Comparison of ENCODE assay signal across 7 mouse cellular contexts in genomic region chr9:123113931-123114330, GRCm38 (mm10). TPM values are rescaled to one million over a fixed set of nuclear protein-coding genes. Genes with fewer than 3 reads are reported as not detected.
A peak's percentile ranks its signal among the peaks of the same experiment; 100 is the strongest.
DNase-seq lines count a peak whose midpoint lies in the region; ATAC-seq and TF ChIP-seq lines count a peak whose summit lies in the region.

No protein-coding gene starts in this region.

- DNase-seq in forebrain, embryonic 11.5 days (ENCODE audit: low spot score): no peak
- DNase-seq in liver, embryonic 11.5 days (ENCODE audit: low spot score): no peak
- DNase-seq in stomach, postnatal 0 days (ENCODE audit: low spot score): no peak
- no peak for DNase-seq in layer of hippocampus, postnatal 14 days (ENCODE audit: low spot score in 2 of 2)
- no peak for DNase-seq in layer of hippocampus, adult 9-10 months (ENCODE audit: low spot score)

- H3K9ac ChIP-seq in forebrain, embryonic 11.5 days (ENCODE audit: low read length): peak overlapping the region; percentile 96
- H3K9ac ChIP-seq in liver, embryonic 11.5 days (ENCODE audit: low read depth, low read length): peak overlapping the region; percentile 72
- H3K9ac ChIP-seq in stomach, postnatal 0 days (ENCODE audit: low read length): peak overlapping the region; percentile 94

- peaks cover 47% of the 10 kb centered on the region for H3K36me3 ChIP-seq in megakaryocyte, embryonic 14.5 days (replicated peaks; ENCODE audit: low read length)
- H3K36me3 ChIP-seq in forebrain, embryonic 11.5 days (ENCODE audit: control insufficient read depth, insufficient read depth, low read length): no peaks in the 10 kb centered on the region; the same call in 1 of the 2 replicates
- peaks cover 11% of the 10 kb centered on the region for H3K36me3 ChIP-seq in liver, embryonic 11.5 days (ENCODE audit: control insufficient read depth, insufficient read depth, low read length)
- peaks cover 3% of the 10 kb centered on the region; the same call in 1 of the 2 replicates for H3K36me3 ChIP-seq in stomach, postnatal 0 days (ENCODE audit: control insufficient read depth, insufficient read depth, low read length)

- WGBS in forebrain, embryonic 11.5 days: 68% methylated on average over 6 of the region's 6 CpGs
- 60% methylated on average over 6 of the region's 6 CpGs for WGBS in liver, embryonic 11.5 days
- WGBS in stomach, postnatal 0 days: 39% methylated on average over 6 of the region's 6 CpGs

- no peaks in the 10 kb centered on the region for H3K9me3 ChIP-seq in megakaryocyte, embryonic 14.5 days
- H3K9me3 ChIP-seq in forebrain, embryonic 11.5 days (ENCODE audit: control insufficient read depth, low read length): no peaks in the 10 kb centered on the region
- H3K9me3 ChIP-seq in liver, embryonic 11.5 days (ENCODE audit: control insufficient read depth, low read length): no peaks in the 10 kb centered on the region
- H3K9me3 ChIP-seq in stomach, postnatal 0 days (ENCODE audit: control insufficient read depth, low read length): no peaks in the 10 kb centered on the region

- peaks cover 58% of the 10 kb centered on the region for H3K4me1 ChIP-seq in megakaryocyte, embryonic 14.5 days
- peaks cover 6% of the 10 kb centered on the region; the same call in 1 of the 2 replicates for H3K4me1 ChIP-seq in forebrain, embryonic 11.5 days (replicated peaks; ENCODE audit: control insufficient read depth, insufficient read depth, low read length)
- H3K4me1 ChIP-seq in liver, embryonic 11.5 days (replicated peaks; ENCODE audit: control insufficient read depth, insufficient read depth, low read length): peaks cover 15% of the 10 kb centered on the region
- peaks cover 6% of the 10 kb centered on the region; the same call in 1 of the 2 replicates for H3K4me1 ChIP-seq in stomach, postnatal 0 days (replicated peaks; ENCODE audit: control insufficient read depth, insufficient read depth)

- H3K4me3 ChIP-seq in megakaryocyte, embryonic 14.5 days (replicated peaks): peak overlapping the region; percentile 100
- H3K4me3 ChIP-seq in forebrain, embryonic 11.5 days (ENCODE audit: low read depth, low read length): peak overlapping the region; percentile 90
- peak overlapping the region; percentile 78 for H3K4me3 ChIP-seq in liver, embryonic 11.5 days (ENCODE audit: low read depth, low read length)
- H3K4me3 ChIP-seq in stomach, postnatal 0 days (ENCODE audit: low read depth, low read length): peak overlapping the region; percentile 87

- no peak for TF ChIP-seq CTCF in stomach, postnatal 0 days (IDR thresholded peaks at IDR 0.05; ENCODE audit: low read depth)

- H3K27ac ChIP-seq in forebrain, embryonic 11.5 days (ENCODE audit: low read depth, low read length): no peak overlapping the region
- no peak overlapping the region for H3K27ac ChIP-seq in liver, embryonic 11.5 days (ENCODE audit: low read depth, low read length)
- H3K27ac ChIP-seq in stomach, postnatal 0 days (replicated peaks): peak overlapping the region; percentile 97

- TF ChIP-seq EP300 in stomach, postnatal 0 days (optimal IDR thresholded peaks at IDR 0.05): no peak

- ATAC-seq in megakaryocyte, adult 5-6 weeks (ENCODE audit: poor library complexity, severe bottlenecking): no peak
- no peak for ATAC-seq in forebrain, embryonic 11.5 days (replicated peaks; ENCODE audit: low FRiP score)
- ATAC-seq in liver, embryonic 11.5 days (replicated peaks; ENCODE audit: low FRiP score): no peak
- no peak for ATAC-seq in stomach, postnatal 0 days (ENCODE audit: low FRiP score, low TSS enrichment)

- H3K27me3 ChIP-seq in megakaryocyte, embryonic 14.5 days (replicated peaks): no peaks in the 10 kb centered on the region
- no peaks in the 10 kb centered on the region for H3K27me3 ChIP-seq in forebrain, embryonic 11.5 days (ENCODE audit: control insufficient read depth, insufficient read depth, low read length)
- no peaks in the 10 kb centered on the region for H3K27me3 ChIP-seq in liver, embryonic 11.5 days (replicated peaks; ENCODE audit: control insufficient read depth, insufficient read depth, low read length)
- H3K27me3 ChIP-seq in stomach, postnatal 0 days (ENCODE audit: control insufficient read depth, insufficient read depth, low read length): no peaks in the 10 kb centered on the region

- H3K4me2 ChIP-seq in forebrain, embryonic 11.5 days (ENCODE audit: low read depth, low read length, severe bottlenecking): peak overlapping the region; percentile 90
- H3K4me2 ChIP-seq in liver, embryonic 11.5 days: peak overlapping the region; percentile 89
- peak overlapping the region; percentile 88 for H3K4me2 ChIP-seq in stomach, postnatal 0 days (replicated peaks; ENCODE audit: low read depth)

RNA-seq across cellular contexts. Expression of gene Exosc7, which starts 0.9 kb away (rescaled TPM):
- polyA plus RNA-seq in megakaryocyte, embryonic 14.5 days (2012; ENCODE audit: insufficient read depth, low replicate concordance): 10.5 TPM in 1 of 2 replicates, not detected in the other
- total RNA-seq in megakaryocyte, adult 5-6 weeks (2015): 38.2 and 44.3 TPM in 2 replicates
- total RNA-seq in megakaryocyte, adult 5-6 weeks (2017): 39.0 and 40.2 TPM in 2 replicates
- polyA plus RNA-seq in forebrain, embryonic 11.5 days (2014; fragmentation: Nextera tagmentation; extraction: Ambion mirVana): 133 and 142 TPM in 2 replicates
- 191 and 193 TPM in 2 replicates for polyA plus RNA-seq in liver, embryonic 11.5 days (2014; fragmentation: Nextera tagmentation; extraction: Ambion mirVana)
- 73.1 and 73.5 TPM in 2 replicates for polyA plus RNA-seq in stomach, postnatal 0 days (2015; fragmentation: Nextera tagmentation; extraction: Ambion mirVana)
- total RNA-seq in layer of hippocampus, postnatal 14 days (2021): 10 to 100 TPM; 35.8 to 38.0 TPM

RNA-seq across cellular contexts. Expression of gene Zdhhc3, which starts 0.9 kb away (rescaled TPM):
- polyA plus RNA-seq in megakaryocyte, embryonic 14.5 days (2012; ENCODE audit: insufficient read depth, low replicate concordance): 26.6 and 36.9 TPM in 2 replicates
- 32.6 and 45.7 TPM in 2 replicates for total RNA-seq in megakaryocyte, adult 5-6 weeks (2015)
- total RNA-seq in megakaryocyte, adult 5-6 weeks (2017): 33.0 and 39.0 TPM in 2 replicates
- 69.1 and 69.2 TPM in 2 replicates for polyA plus RNA-seq in forebrain, embryonic 11.5 days (2014; fragmentation: Nextera tagmentation; extraction: Ambion mirVana)
- 54.8 and 57.0 TPM in 2 replicates for polyA plus RNA-seq in liver, embryonic 11.5 days (2014; fragmentation: Nextera tagmentation; extraction: Ambion mirVana)
- 64.7 and 65.7 TPM in 2 replicates for polyA plus RNA-seq in stomach, postnatal 0 days (2015; fragmentation: Nextera tagmentation; extraction: Ambion mirVana)
- total RNA-seq in layer of hippocampus, postnatal 14 days (2021): 10 to 100 TPM; 71.2 to 72.7 TPM

RNA-seq across cellular contexts. Expression of gene Clec3b, which starts 36.8 kb away (rescaled TPM):
- polyA plus RNA-seq in megakaryocyte, embryonic 14.5 days (2012; ENCODE audit: insufficient read depth, low replicate concordance): 0.93 TPM in 1 of 2 replicates, not detected in the other
- not detected in 2 replicates for total RNA-seq in megakaryocyte, adult 5-6 weeks (2015)
- total RNA-seq in megakaryocyte, adult 5-6 weeks (2017): not detected in 2 replicates
- not detected in 2 replicates for polyA plus RNA-seq in forebrain, embryonic 11.5 days (2014; fragmentation: Nextera tagmentation; extraction: Ambion mirVana)
- polyA plus RNA-seq in liver, embryonic 11.5 days (2014; fragmentation: Nextera tagmentation; extraction: Ambion mirVana): not detected in 2 replicates
- 13.9 and 17.1 TPM in 2 replicates for polyA plus RNA-seq in stomach, postnatal 0 days (2015; fragmentation: Nextera tagmentation; extraction: Ambion mirVana)
- total RNA-seq in layer of hippocampus, postnatal 14 days (2021): 1 to 10 TPM; 4.1 to 6.7 TPM
